Mouse (Mus musculus) heart, embryonic 14.5 days (tissue): ENCODE results near the gene Rasal2. TPM values are rescaled to one million over a fixed set of nuclear protein-coding genes. Genes with fewer than 3 reads are reported as not detected.

Experiments
- ATAC-seq: fragments of 200-750 bp; cut with Nextera tagmentation; 2 replicates; pipeline ENCODE4 v1.8.0; 2017; ENCODE audit warnings: low read depth, moderate TSS enrichment; ENCODE audit not compliant: insufficient number of reproducible peaks, insufficient read depth, low FRiP score
- H3K27ac ChIP-seq, 2 experiments: fragments of 200-500 bp in 1 of 2; fragments of 300-500 bp in 1 of 2; sonication (generic) in 1 of 2; replicated peaks in 1 of 2; 2 replicates each; pipeline ENCODE4 v1.5.1; 2012 to 2014; ENCODE audit warnings: low read depth in 2 of 2, low read length in 2 of 2, control low read depth in 1 of 2, mild to moderate bottlenecking in 1 of 2, mixed read lengths in 1 of 2; ENCODE audit not compliant: control insufficient read depth in 1 of 2, insufficient read depth in 1 of 2
- H3K27me3 ChIP-seq: fragments of 300-500 bp; sonication (generic); 2 replicates; pipeline ENCODE4 v1.6.1; 2014; ENCODE audit warnings: mild to moderate bottlenecking, low read length, control low read depth; ENCODE audit not compliant: control insufficient read depth, insufficient read depth
- H3K36me3 ChIP-seq: fragments of 300-500 bp; sonication (generic); 2 replicates; pipeline ENCODE4 v1.6.1; 2014; ENCODE audit warnings: mild to moderate bottlenecking, control low read depth, low read length, mixed read lengths; ENCODE audit not compliant: control insufficient read depth, insufficient read depth
- H3K4me1 ChIP-seq, 2 experiments: fragments of 200-500 bp in 1 of 2; fragments of 300-500 bp in 1 of 2; sonication (generic) in 1 of 2; 2 replicates each; pipeline ENCODE4 v1.6.1; 2012 to 2014; ENCODE audit warnings: low read length in 2 of 2, control low read depth in 1 of 2, mixed read lengths in 1 of 2; ENCODE audit not compliant: control insufficient read depth in 2 of 2, insufficient read depth in 2 of 2
- H3K4me2 ChIP-seq: fragments of 300-500 bp; sonication (generic); 2 replicates; pipeline ENCODE4 v1.6.1; 2014; ENCODE audit warnings: mild to moderate bottlenecking, low read length
- H3K4me3 ChIP-seq, 2 experiments: fragments of 200-500 bp in 1 of 2; fragments of 300-500 bp in 1 of 2; sonication (generic) in 1 of 2; 2 replicates each; pipeline ENCODE4 v1.5.1; 2012 to 2014; ENCODE audit warnings: low read length in 2 of 2, mild to moderate bottlenecking in 2 of 2, control low read depth in 1 of 2, low read depth in 1 of 2, moderate library complexity in 1 of 2; ENCODE audit not compliant: control insufficient read depth in 1 of 2, insufficient read depth in 1 of 2
- H3K9ac ChIP-seq: fragments of 300-500 bp; sonication (generic); 2 replicates; pipeline ENCODE4 v1.6.1; 2014; ENCODE audit warnings: mild to moderate bottlenecking, low read length
- H3K9me3 ChIP-seq: fragments of 300-500 bp; sonication (generic); 2 replicates; pipeline ENCODE4 v1.6.1; 2016; ENCODE audit warnings: low read length, control low read depth; ENCODE audit not compliant: control insufficient read depth
- WGBS: fragments of 180-500 bp; shearing (Covaris S2); extraction: QIAGEN DNeasy Blood & Tissue Kit; methylation state at CpG from one replicate; pipeline ENCODE4 v1.1.7; 2014; 5-methylcytosine and 5-hydroxymethylcytosine counted together
- polyA plus RNA-seq: library from polyadenylated mRNA; unstranded; fragments of >200 nt; fragmentation: Nextera tagmentation; extraction: Ambion mirVana; gene quantifications from 2 replicates; pipeline ENCODE4 v1.2.1, GENCODE M21; 2014

The Rasal2 gene
- polyA plus RNA-seq, 1 experiment from 2014 or later = 24.8 TPM

DNA sequence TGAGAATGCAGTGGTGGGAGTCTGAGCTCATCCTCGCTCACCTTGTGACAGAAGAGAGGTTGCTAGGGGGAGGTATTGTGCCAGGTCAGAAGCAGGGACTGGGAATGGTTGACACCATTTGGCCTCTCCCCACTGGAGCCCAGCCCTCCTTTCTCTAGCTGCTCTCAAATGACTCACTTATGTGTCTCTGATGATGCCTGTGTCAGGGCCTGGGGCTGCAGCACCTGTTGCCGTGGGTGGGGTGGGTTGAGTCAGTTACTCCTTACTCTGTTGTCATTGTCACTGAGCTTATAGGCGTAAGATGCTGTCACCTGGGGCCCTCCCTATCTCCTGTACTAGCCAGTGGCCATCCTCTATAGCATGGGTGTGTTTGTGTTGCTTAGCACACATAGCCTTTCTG lies 321.6 kb downstream of the Rasal2 start:
- H3K4me1 ChIP-seq = peaks cover 3 to 5% of the 10 kb centered on the region in 2 experiments; a peak in 3 of 4 replicates
- H3K9me3 ChIP-seq = no peaks in the 10 kb centered on the region
- H3K27me3 ChIP-seq = no peaks in the 10 kb centered on the region
- no peaks in the 10 kb centered on the region for H3K36me3 ChIP-seq
- ATAC-seq = no peak
- H3K27ac ChIP-seq = no peak overlapping the region
- 50% methylated on average over 3 of the region's 3 CpGs for WGBS
- no peak overlapping the region for H3K4me3 ChIP-seq
- H3K9ac ChIP-seq = no peak overlapping the region
- no peak overlapping the region for H3K4me2 ChIP-seq

DNA sequence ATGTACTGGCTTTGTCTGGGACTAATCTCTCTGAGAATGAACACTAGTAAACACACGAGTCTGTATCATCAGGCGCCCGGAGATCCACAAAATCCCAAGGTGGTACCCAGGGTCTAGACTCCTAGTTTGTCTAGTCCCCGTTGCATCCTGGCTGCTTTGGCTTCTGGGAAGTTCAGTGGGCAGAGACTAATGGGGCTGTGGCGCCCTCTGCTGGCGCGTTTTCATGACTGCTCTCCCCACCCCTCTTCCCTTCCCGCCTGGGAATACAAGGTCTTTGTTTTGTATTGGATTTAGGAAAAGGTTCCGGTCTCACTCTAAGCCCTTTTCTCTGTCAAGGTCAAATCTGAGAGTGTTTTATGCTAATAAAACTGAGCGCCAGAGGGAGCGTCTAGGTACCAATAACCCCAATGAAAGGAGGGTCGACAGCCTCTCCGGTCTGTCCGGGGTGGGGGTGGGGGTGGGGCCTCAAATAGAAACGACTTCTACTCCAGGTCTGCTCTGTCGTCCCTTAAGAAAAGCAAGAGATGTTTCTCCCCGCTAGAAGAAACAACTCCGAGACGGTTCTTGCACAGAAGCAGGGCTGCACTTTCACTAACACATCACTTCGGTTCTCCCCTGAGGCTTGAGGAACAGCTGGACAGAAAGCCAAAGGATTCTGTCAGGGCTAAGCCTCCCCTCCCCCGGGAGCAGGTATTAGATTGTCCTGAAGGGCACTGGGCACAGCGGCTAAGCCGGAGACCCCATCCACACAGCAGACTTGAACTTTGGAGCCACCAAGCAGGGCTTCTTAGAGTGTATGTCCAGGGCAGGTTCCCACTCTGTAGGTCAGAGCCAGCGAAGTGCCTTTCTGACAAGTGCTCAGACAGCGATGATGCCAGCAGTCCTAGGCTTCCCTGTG lies 326.0 kb downstream of the Rasal2 start:
- 0 out of 2 replicates have a peak, but pooled peaks have one; percentile 30 for ATAC-seq
- H3K9me3 ChIP-seq = no peaks in the 10 kb centered on the region
- H3K27me3 ChIP-seq = no peaks in the 10 kb centered on the region
- peak overlapping the region; percentile 11 to 59; a peak in 3 of 4 replicates for H3K27ac ChIP-seq
- H3K36me3 ChIP-seq = no peaks in the 10 kb centered on the region
- H3K4me1 ChIP-seq = peaks cover 5 to 9% of the 10 kb centered on the region in 2 experiments
- peak overlapping the region; percentile 64 for H3K9ac ChIP-seq
- 7% methylated on average over 25 of the region's 25 CpGs for whole genome bisulfite sequencing
- H3K4me2 ChIP-seq = peak overlapping the region; percentile 63
- H3K4me3 ChIP-seq = peak overlapping the region; percentile 44 to 49

Other genes with a start within 250 kb of the Rasal2 start
- gene Cryzl2, start 46.0 kb upstream of the Rasal2 start, polyA plus RNA-seq = 37.9 and 39.2 TPM in 2 replicates
- 1.2 TPM in 2 replicates for gene Sec16b, start 94.1 kb upstream of the Rasal2 start, polyA plus RNA-seq